Mouse (Mus musculus) heart, postnatal 25 days (tissue): ENCODE measurements at regions not wholly inside any gene's neighbourhood (a gene's known extent, or its start where the extent isn't known, plus 50 kb on each side); places are given as distances from the start of the nearest gene placed in this dataset.
"Not testable (repeated sequence)": the region's sequence is repeated elsewhere in the genome, so short reads cannot be mapped to it uniquely, and the experiment has no call there.

Source experiments
- DNase-seq: peaks from one replicate; pipeline ENCODE4 v3.0.0; 2022; ENCODE audit warnings: low spot score
- intact Hi-C: fragments of 180-260 bp; cut with DNase I; formaldehyde crosslinking; loops from one replicate; pipeline ENCODE4 v1.15.1; 2025

DNA sequence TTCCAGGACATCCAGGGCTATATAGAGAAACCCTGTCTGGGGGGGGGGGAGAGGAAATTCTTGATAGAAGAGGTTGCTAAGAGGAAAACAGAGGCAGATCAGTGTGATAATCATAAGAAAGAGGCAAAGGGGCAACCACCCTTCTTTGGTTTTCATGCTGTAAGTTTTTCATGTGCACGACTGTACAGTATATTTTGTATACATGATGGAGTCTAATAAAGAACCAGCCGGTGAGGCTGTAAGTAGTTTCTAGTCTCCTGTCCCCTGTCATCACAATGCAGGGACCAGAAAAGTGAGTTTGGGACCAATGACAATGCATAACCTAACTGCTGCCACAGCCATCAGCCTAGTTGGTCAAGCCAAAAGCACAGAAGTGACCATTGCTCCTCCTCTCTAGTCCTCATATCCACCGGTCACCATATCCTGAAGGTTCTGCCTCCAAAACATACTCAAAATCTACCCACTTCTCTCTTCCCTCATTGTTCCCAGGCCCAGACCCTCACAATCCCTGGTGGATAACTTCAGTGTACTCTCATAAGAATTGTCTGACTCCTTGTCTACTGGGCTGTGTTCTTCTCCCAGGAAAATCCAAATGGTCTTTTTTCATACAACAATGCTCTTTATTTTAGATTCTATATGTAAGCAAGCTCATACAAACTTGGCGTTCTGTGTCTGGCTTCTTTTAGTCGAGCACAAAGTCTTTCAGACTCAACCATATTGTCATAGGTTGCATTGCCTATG lies 122.9 kb upstream of the Cpm start:
- no peak for DNase-seq
- intact Hi-C loops = no loop called here

DNA sequence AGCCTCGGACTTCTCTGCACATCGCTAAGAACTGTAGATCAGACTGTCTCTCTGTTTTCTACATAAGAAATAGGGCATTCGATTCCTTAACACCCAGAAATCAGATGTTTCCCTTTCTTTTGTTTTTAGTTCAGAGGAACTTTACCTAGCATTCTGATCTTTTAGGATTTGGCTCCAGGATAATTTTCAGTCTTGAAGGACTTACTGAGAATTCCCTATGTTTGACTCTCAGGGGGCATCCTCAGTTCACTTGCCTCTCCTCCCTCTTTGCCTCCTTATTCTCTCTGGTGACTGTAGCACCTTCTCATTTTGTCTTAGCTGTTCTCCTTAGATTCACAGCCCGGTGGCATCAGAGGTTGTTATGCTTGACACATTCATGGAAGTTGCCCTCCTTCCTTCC lies 123.8 kb upstream of the Cpm start:
- intact Hi-C loops = no loop called here
- no peak for DNase-seq

DNA sequence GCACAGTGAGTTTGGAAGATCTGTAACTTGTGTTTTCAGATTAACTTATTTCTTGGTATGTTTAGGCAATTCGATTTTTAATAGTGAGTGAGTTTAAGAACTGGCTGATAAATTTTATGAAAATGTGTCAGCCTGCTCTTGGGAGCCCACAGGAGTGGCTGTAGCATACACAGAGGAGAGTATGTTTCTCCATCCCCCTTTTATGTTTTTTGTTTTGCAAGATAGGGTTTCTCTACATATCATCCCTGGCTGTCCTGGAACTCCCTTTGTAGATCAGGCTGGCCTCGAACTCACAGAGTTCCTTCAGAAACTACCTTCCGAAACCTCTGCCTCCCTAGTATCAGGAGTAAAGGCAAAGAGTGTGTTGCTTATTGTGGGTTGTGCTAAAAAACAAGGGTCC lies 124.2 kb upstream of the Cpm start:
- intact Hi-C loops = no loop called here
- no peak for DNase-seq

DNA sequence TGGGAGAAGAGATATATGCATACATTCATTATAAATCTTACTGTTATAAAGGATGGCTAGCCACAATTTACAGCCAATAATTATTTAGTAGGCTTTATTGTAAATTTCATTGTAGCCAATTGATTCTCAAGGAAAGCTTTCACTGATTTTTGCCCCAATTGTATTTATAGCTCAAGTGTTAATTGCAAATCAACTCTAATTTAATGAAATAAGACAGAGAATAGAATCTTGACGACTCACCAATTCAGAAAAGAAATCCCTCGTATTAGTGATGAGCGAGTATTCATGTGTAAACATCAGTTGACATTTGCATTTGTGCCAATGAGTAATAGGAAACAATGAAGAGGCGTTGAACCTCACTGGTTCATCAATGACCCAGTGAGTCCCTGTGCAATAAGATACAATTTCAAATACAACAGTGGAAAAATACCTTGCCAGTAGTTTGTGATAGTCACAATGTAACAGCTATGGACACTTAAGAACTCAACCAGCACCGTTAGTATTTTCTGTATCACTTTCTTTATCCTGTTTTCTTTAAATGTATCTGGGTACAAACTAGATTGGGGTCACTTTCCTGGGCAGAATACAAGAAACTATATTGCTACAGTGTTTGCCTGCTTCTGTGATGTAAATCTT lies 124.6 kb upstream of the Cpsf6 start:
- intact Hi-C loops = no loop called here
- no peak for DNase-seq

DNA sequence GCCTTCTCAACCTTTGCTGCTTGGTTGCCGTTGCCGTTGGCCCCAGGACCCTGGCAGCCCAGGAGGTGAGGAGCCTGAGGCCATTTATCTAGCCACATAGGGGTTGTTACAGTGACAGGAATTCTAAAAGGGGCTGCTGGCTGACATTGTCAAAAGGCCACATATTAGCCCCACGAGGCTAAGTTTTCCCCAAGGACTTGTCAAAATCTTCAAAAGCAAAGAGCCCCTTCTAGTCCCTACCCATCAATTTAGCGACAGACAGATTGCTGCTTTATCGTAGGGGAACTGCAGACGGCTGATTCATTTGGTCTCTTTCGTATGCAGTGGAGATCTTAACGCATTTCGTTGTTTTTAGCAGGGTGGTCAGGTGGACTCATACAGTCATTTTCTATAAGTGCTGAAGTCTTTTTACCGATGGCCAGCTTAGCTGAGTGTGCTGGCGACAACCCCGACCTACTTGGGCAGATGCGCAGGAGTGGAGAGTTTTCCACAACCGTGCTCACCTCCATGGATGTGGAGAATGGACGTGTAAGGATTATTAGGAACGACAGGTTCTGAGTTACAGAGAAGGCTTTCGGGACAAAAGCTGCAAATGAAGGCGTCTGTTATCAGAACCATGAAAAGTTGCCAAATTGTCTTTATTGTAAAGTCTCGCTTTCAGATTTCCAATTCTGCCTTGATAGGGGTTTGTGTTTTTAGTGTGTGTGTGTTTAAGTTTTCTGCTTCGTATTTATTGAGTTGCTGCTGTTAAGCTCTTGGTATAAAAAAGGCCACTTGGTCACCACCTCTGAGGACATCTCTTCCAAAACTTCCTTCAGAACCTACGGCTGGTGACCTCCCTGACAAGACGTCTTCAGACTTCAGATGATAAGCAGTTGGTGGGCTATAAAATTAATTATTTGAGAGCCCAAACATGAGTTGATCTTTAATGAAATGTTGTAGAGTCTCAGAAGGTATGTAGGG lies 123.7 kb upstream of the Cpsf6 start:
- DNase-seq = no peak
- intact Hi-C loops = no loop called here

DNA sequence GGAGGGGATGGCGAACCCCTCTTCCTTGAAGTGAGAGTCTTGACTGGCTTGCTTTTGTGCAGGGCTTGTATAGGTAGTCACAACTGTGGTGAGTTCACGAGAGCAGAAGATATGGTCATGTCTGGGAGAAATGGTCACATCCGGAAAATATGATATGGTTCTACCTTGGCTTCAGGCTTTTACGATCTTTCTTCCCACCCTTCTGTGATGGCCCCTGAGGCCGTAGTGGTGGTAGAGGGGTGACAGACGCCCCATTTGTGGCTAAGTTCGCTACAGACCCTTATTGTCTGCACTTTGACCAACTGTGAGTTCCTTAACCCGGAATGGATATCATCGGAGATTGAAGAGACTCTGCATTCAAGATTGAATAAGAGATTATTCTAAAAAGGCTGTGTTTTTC lies 122.9 kb upstream of the Cpsf6 start:
- intact Hi-C loops = no loop called here
- DNase-seq = no peak

DNA sequence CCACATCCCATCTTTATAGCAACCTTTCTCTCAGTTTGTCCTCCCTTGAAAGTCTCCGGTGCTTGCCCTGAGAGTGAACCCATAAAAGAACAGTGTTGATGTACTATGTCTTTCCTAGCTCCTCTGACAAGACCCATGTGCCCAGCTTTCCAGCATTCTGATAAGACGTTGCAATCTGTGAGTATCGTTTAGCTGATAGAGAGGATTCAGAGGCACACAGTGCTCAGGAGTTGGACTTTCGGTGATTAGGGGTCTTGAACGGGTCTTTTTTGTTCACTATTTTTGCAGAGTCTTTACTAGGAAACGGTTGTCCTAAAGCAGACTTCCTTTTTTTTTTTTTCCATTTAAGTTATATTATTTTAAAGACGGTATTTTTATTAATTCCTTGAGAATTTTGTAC lies 122.3 kb upstream of the Cpsf6 start:
- intact Hi-C loops = no loop called here
- DNase-seq = no peak

DNA sequence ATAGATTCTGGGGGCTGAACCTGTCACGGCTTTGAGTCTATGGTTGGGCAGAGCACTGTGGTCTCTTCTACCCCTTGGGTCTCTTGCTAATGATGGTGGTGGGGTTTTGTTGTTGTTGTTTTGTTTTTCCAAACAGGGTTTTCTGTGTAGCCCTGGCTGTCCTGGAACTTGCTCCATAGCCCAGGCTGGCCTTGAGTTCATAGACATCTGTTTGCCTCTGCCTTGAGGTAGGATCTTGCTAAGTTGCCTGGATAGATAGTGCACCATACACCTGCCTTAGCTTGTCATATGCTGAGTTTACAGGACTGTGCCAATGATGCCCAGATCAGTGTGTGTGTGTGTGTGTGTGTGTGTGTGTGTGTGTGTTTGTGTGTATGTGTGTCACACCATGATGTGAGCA lies 121.6 kb upstream of the Cpsf6 start:
- intact Hi-C loops = no loop called here
- no peak for DNase-seq

DNA sequence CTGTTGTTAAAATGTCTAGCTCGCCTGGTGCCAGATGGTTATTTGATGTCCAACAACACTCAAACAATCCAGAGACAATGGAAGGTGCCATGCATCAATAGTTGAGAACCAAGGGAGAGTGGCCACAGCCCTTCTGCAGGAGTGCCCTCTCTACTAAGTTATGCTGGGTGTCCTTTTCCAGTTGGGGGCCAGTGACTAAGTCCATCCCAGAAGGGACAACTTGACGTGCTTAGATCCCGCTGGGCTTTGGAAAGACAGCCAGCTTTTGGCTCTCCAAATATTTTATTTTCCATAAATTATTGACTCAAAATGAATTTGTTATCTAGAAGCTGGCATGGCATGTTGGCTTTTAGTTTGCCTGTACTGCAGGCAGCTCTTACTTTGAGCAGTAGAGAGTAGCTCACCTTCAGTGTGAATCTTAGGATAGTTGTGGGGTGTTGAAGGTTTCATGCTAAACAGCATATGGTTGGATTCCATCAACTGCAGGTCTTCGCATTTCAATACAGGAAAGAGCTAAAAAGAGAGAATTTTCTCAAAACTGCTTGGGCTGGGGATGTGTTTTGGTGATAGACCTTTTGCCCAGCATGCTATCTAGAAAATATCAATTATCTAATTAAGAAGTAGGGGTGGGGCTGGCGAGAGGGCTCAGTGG lies 120.8 kb upstream of the Cpsf6 start:
- intact Hi-C loops = no loop called here
- no peak for DNase-seq

DNA sequence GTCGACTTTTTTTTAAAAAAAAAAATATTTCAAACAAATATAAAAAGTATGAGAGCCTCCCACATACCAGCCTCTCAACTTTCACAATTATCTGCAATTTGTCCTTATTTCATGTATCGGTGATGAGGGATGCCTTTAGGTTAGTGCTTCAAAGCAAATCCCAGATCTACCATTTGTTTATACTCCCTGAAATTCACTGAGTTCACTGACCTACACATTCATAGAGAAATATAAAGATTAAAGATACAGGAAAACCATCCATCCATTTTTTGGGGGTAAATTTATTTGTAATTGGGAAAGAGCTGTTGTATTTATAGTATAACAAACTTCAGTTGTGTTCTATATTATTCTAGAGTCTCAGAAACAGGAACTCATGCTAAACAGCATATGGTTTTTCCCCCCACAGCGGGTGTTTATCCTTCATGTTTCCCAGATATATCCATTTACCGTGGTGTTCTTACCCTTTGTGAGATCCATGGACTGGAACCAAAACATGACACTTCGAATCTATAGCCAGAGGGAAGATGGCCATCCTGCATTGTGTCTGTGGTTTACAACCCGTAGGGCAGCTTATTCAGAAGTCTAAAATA lies 120.1 kb upstream of the Cpsf6 start:
- DNase-seq = no peak
- intact Hi-C loops = no loop called here

DNA sequence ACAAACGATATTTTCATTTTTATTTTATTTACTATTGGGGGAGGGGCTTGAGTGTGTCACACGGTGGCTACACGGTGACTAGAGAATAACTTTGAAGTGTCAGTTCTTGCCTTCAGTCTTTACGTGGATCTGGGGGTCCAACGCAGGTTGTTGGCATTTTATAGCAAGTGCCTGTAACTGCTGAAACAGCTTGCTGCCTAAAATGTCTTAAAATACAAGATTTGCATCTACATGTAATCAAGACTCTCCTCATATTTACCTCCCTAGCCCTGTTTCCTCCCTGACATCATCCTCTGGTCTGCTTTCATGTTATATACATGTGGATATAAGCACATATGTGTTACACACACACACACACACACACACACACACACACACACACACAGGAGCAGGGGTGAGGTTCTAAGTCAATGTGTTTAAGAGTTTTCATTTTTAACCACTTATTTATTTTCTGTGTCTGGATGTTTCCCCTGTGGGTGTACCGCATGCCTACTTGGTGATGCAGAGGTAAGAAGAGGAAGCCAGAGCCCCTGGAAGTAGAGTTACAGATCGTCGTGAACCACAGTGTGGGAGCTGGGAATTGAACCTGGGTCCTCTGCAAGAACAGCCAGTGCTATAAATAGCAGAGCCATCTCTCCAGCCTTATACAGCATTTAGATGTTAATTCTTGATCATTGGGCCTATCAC lies 119.5 kb upstream of the Cpsf6 start:
- no peak for DNase-seq
- intact Hi-C loops = no loop called here

DNA sequence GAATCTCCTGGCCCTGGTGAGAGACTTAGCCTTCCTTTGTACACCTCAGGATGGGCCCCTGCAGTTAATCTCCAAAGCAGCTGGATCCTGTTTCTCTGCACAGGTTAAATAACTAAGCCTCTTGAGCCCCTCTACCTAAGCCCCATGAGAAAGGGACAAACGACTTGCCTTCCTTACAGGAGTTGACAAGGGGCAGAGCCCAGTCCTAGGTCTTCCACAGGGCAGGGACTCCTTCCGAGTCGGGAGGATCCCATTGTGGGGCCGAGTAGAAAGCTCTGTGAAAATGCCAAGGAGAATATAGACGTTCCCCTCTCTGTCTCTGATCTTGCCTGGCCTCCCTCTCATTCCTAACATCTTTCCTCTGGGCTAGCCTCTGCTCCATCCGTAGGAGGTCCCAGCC lies 118.7 kb upstream of the Cpsf6 start:
- no peak for DNase-seq
- intact Hi-C loops = no loop called here

DNA sequence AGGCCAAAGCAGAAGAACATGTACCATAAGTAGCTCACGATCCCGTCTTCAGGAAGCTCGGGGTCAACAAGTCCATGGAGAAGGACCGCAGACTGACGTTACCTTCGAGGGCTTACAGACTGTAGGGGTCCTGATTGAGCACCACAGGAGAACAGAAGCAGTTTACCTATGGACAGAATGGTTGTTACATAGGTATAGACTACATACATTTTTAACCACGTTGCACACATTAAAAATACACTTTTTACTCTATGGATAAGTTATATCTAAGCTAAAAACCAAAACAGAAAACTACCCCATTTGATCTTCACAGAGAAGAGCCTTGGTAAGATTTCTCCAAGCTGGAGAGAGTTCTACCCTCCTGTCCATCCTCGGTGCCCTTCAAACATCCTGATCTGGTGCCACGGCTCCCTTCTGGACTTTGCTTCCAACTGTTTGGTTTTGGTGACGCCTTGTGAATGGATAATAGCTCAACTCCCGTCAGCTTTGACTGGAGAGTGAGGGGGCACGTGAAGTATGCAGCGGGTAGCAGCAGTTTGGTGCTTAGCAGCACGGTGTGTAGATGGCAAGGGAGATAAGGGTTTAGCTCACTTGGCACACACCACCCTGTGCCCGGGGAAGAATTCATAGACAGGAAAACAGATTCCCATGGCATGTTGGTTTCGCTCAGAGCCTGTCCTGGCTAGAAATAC lies 117.9 kb upstream of the Cpsf6 start:
- intact Hi-C loops = no loop called here

DNA sequence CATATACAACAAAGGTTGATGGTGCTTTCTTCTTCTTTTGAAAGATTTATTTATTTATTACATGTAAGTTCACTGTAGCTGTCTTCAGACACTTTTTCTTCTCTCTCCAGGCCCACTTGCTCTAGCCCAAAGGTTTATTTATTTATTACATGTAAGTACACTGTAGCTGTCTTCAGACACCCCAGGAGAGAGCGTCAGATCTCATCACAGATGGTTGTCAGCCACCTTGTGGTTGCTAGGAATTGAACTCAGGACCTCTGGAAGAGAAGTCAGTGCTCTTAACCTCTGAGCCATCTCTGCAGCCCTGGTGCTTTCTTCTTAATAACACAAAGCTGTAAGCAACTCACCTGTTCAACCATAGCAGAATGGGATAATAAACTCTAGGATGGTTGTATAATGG lies 117.3 kb upstream of the Cpsf6 start:
- DNase-seq, intact Hi-C loops: not testable (repeated sequence)

More for the DNA sequence above, 117.9 kb upstream of the Cpsf6 start:
- DNase-seq = no peak

DNA sequence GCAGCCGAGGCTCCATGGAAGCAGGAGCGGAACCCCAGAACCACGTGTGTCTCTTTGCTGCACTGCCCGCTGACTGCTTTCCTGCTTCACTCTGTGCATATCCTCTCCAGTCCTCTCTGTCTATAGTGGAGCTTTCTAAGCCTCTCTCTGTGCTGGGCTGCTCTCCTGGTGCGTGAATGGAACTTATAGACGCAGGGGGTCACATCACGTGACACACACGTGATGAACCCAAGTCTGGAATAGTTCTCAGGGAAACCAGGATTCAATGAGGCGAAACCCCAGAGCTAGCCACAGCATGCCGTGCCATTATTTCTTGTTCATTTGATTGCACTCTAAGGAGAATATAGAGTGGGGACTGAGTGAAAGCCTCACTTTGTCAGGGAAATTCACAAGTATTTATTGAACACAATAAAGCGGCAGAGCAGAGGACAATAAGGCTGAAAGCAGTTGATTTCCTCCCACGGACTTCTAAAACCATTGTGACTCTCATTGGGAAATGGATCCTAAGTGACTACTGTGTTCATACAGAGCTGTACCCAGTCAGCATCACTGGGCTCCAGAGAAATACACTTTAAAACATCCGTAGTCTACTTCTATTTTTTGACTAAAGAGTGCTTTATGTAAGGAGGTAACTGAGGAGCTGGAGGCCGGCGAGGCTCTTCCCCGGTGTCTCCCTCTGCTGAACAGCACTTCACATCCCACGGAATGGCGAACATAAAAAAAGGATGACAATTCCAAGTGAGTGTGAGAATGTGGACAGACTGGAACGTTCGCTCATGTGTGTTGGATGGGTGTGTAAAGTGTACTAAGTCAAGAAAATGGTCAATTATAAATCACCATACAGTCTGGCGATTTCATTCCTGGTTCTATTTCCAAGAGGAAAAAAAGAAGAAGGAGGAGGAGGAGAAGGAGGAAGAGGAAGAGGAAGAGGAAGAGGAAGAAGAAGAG lies 116.5 kb upstream of the Cpsf6 start:
- intact Hi-C loops = no loop called here

DNA sequence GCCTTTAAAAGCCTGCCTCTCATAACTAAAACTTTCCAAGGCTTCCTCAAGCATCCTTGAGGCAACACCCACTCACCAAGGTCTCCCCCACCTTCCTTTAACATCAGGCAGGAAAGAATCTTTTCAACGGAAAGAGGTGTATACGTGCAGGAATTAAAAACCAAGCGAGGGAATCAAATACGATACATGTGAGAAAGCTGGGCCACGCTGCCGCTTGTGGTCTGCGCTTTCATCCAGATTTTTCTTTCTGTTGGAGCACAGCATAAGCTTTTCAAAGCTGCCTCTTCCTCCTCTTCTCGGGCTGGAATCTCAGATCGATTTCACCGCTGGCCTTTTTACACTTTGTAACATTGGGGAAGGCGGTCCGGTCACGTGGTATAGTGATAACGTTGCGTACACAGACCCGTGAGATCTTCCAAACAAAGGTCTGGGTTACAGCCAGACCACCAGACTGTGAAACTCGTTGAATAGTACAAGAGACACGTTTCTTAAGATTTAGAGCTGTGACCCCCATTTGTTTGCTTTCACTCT lies 114.4 kb upstream of the Cpsf6 start:
- intact Hi-C loops = no loop called here
- no peak for DNase-seq

More for the DNA sequence above, 116.5 kb upstream of the Cpsf6 start:
- no peak for DNase-seq

DNA sequence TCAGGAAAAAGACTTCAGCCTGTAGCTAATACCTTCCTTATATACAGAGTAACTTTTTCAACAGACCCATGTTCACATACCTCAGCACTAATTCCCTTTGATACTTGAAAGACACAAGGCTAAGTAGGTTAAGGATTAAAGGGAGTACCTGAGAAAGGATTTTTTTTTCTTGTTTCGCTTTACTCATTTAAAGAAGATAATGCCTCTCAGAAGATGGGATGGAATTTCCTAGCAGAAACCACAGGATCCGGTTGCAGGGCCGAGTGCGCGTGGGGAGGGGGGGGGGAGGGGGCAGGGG lies 114.0 kb upstream of the Cpsf6 start:
- intact Hi-C loops = no loop called here
- DNase-seq = no peak
